Mouse (Mus musculus): ENCODE data around the gene Rgsl1. TPM values are rescaled to one million over a fixed set of nuclear protein-coding genes. Genes with fewer than 3 reads are reported as not detected.

Rgsl1 gene
- polyA plus RNA-seq, 1 experiment from 2014 or later: 0.08 TPM

DNA sequence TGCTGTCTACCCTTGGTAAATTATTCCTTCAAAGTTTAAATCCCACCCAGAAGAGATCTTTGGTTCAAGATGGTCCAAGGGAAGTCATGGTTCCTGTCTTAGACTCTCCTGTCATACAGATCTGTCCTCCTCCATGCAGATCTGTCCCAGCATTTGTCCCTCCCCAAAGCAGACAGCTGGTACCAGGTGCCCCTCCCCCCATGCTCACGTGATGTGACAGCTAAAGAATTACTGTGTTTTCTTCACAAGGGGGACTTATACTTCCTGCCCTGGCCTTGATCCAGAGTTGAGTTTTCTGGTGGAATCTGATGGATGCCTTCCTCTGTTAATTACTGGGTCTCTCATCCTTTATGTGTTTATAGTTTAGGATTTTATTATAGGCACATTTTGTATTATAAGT, 95.4 kb downstream of the Rgsl1 start:
- ATAC-seq (ENCODE audit: low read depth): peak; percentile 26; the same call in 1 of the 2 replicates
- H3K27me3 ChIP-seq: no peaks in the 10 kb centered on the region
- peaks cover 1% of the 10 kb centered on the region; the same call in 1 of the 2 replicates for H3K36me3 ChIP-seq
- peak overlapping the region; percentile 50; the same call in 1 of the 2 replicates for H3K4me3 ChIP-seq
- H3K9me3 ChIP-seq: no peaks in the 10 kb centered on the region
- peak overlapping the region; percentile 92 for H3K27ac ChIP-seq (replicated peaks)
- H3K4me2 ChIP-seq: peak overlapping the region; percentile 67
- H3K4me1 ChIP-seq (replicated peaks): peaks cover 85% of the 10 kb centered on the region
- no peak overlapping the region for H3K9ac ChIP-seq
- 0% methylated on average over 1 of the region's 1 CpGs for WGBS

DNA sequence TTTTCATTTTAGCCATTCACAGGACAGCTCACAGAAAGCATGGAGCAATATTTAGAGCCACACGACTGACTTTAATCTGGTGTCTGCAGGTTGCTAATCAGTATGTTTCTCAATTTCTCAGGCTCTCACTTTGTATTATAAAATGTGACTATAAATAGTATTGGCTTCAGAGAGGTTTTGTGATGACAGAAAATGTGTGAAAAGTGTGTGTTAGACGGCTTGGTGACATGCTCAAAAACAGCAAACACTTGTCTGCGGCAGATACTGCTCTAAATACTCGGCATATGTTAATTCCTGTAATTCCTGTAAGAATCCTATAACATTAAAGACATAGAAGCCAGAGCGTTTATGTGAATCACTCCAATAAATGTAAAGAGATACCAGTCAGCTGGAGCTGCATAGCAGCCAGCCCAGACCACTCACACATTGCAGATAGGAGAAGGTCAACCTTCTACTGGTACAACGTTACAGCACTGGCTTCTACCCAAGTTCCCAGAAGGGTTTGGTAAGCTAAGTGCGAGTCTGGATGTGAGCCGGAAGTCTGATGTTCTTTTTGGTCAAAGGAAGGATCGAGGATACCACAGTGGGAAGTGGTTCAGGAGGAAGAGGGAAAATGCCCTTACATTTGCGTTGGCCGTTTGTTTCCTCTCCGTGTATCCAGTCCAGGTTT, 95.9 kb downstream of the Rgsl1 start:
- Histone ChIP-seq H3K9ac (no peak overlapping the region), H3K4me3 (no peak overlapping the region), H3K4me2 (peak overlapping the region; percentile 67), H3K27ac (replicated peaks) (peak overlapping the region; percentile 38; the same call in 1 of the 2 replicates), H3K9me3 (no peaks in the 10 kb centered on the region), H3K4me1 (replicated peaks) (peaks cover 91% of the 10 kb centered on the region), H3K36me3 (no peaks in the 10 kb centered on the region), H3K27me3 (no peaks in the 10 kb centered on the region)
- ATAC-seq (ENCODE audit: low read depth): no peak
- 73% methylated on average over 12 of the region's 12 CpGs for WGBS

DNA sequence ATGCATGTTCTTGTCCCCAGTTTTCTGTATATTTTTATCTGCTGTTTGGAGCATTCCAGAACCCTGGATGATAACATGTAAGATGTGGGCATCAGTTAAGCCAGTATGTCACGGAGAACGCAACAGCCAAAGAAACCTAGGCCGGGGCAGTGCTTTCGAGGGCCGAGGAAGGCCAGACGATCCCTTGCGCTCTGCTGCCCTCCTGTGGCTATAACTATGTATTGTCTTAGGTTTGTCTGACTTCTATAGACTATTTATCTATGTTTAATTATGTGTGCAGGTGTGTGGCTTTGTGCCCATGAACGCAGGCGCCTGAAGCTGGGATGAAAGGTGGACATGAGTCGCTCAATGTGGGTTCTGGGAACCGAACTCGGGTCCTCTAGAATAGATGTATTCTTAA, 97.2 kb downstream of the Rgsl1 start:
- Histone ChIP-seq H3K27ac (replicated peaks) (0 out of 2 replicates have a peak overlapping the region, but pooled peaks have one; percentile 42), H3K9me3 (no peaks in the 10 kb centered on the region), H3K36me3 (no peaks in the 10 kb centered on the region), H3K4me2 (no peak overlapping the region), H3K4me3 (no peak overlapping the region), H3K27me3 (no peaks in the 10 kb centered on the region), H3K9ac (peak overlapping the region; percentile 35; the same call in 1 of the 2 replicates), H3K4me1 (replicated peaks) (peaks cover 91% of the 10 kb centered on the region)
- ATAC-seq (ENCODE audit: low read depth): peak; percentile 20; the same call in 1 of the 2 replicates
- 2% methylated on average over 12 of the region's 12 CpGs for WGBS

DNA sequence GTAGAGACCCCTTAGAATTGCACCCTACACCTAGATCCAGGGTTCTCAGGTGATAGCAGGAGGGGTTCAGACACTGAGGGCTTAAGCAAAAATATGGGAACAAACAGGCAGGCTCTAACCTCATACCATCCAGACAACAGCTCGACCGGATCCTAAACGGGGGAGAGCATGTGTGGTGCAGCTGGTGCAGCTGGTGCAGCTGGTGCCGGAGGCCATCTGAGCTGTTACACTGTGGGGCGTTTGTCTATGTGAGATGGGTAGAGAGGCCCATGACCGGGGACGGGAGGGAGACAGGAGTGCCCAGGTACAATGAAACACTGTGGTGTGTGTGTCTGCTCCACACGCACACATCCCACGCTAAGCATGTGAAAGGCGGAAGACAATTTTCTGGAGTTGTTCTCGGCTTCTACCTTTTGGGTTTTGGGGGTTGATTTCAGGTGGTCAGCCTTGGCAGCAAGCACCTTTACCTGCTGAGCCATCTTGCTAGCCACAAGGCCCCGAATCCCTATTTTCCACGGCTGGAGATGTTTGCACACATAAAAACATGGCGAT, 97.7 kb downstream of the Rgsl1 start:
- Histone ChIP-seq H3K4me2 (no peak overlapping the region), H3K4me3 (no peak overlapping the region), H3K9ac (peak overlapping the region; percentile 35; the same call in 1 of the 2 replicates), H3K9me3 (no peaks in the 10 kb centered on the region), H3K27ac (replicated peaks) (peak overlapping the region; percentile 42; the same call in 1 of the 2 replicates), H3K4me1 (replicated peaks) (peaks cover 90% of the 10 kb centered on the region), H3K36me3 (no peaks in the 10 kb centered on the region), H3K27me3 (peaks cover under 1% of the 10 kb centered on the region; the same call in 1 of the 2 replicates)
- ATAC-seq (ENCODE audit: low read depth): peak; percentile 41; the same call in 1 of the 2 replicates
- WGBS: 57% methylated on average over 14 of the region's 14 CpGs

DNA sequence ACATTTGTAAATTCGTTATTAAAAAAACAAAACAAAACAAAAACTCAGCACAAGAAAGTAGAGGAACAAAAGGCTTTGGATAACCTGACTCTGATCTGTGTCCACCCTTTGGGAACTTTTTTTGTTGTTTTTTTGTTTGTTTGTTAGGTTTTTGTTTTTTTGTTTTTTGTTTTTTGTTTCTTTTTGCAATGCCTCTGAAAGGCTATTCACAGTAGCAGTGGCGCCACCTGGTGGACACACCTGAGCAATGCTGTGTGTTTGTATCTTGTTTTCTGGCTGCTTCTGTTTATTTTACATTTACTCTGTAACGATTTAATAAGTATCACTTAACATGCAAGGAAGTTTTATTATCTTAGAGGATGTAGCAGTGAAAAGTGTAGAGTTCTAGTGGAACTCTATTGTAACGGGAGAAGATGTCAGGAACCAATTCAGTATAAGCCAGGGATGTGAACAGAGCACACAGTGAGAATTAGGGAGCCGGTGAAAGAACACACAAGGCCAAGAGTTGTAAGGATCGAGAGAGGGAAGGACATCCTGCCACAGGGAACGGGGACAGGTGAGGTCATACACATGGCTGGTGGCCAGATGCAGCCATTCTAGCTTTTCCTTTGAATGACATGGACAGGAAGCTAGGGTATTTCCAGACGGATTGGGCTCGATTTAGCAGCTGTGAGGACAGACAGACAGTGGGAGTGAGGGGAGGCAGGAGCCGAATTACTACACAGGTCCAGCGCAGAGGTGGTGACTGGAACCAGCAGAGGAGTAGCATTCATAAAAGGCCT, 101.4 kb downstream of the Rgsl1 start:
- Histone ChIP-seq H3K4me1 (replicated peaks) (peaks cover 84% of the 10 kb centered on the region), H3K36me3 (no peaks in the 10 kb centered on the region), H3K27ac (replicated peaks) (no peak overlapping the region), H3K4me2 (peak overlapping the region; percentile 75), H3K4me3 (peak overlapping the region; percentile 49), H3K9me3 (no peaks in the 10 kb centered on the region), H3K9ac (peak overlapping the region; percentile 61), H3K27me3 (peaks cover 14% of the 10 kb centered on the region)
- 63% methylated on average over 11 of the region's 11 CpGs for WGBS
- ATAC-seq (ENCODE audit: low read depth): no peak

DNA sequence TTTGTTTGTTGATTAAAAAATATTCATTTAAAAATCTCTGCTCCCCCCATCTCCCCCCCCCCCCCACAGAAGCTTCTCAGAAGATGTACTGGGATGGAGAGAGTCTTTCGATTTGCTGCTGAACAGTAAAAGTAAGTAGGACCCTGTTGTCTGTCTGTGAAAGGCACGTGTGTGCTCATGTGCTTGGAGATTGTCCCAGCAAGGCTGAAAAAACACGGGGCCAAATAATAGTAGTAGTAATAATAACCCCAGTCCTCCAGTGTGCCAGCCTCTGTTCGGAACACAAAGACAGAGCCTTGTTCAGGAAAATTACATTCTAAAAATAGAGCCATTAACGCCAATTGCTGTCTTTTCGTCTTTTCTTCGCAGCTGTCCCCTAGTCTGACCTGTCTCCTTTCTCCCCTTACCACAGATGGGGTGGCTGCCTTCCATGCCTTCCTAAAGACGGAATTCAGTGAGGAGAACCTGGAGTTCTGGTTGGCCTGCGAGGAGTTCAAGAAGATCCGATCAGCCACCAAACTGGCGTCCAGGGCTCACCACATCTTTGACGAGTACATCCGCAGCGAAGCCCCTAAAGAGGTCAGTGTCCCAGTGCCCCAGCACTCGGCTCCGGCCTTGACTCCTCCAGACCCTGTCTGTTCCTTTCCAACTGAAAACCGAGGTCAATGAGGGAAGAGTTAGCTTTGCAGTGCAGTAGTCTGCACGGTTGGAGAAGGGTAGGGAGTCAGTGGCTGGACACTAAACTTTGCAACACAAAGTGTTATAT, 102.2 kb downstream of the Rgsl1 start:
- Histone ChIP-seq H3K4me2 (peak overlapping the region; percentile 75), H3K4me3 (peak overlapping the region; percentile 49), H3K36me3 (no peaks in the 10 kb centered on the region), H3K9ac (peak overlapping the region; percentile 75), H3K4me1 (replicated peaks) (peaks cover 86% of the 10 kb centered on the region), H3K27me3 (peaks cover 14% of the 10 kb centered on the region), H3K9me3 (no peaks in the 10 kb centered on the region), H3K27ac (replicated peaks) (no peak overlapping the region)
- ATAC-seq (ENCODE audit: low read depth): no peak
- whole genome bisulfite sequencing: 54% methylated on average over 18 of the region's 18 CpGs

DNA sequence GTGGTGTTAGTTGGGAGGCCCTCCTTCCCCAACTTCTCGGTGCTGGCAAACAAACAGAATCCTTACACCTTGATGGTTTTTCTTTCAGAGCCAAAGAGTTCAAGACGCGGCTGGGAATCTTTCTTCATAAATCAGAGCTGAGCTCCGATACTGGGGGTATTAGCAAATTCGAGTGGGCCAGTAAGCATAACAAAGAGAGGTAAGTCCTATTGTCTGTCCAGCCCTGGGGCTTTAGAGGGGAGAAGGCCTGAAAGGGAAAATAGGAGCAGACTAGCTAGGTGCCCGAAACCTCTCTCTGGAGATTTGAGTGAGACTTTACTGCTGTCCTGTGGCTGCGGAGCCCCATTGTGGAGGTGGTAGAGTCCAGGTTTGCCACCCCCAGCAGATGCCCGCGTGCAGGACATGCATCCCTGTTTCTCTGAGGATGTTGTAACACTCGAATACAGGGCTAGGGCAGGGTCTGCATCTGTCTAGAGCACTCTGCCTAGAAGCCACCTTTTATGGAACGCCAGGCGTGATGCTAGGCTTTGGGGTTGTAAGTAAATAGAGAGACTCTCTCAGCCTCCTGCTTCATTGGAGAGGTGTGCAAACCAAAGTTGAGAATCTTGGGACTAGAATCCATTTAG, 103.1 kb downstream of the Rgsl1 start:
- H3K4me1 ChIP-seq (replicated peaks): peaks cover 85% of the 10 kb centered on the region
- no peak for ATAC-seq (ENCODE audit: low read depth)

DNA sequence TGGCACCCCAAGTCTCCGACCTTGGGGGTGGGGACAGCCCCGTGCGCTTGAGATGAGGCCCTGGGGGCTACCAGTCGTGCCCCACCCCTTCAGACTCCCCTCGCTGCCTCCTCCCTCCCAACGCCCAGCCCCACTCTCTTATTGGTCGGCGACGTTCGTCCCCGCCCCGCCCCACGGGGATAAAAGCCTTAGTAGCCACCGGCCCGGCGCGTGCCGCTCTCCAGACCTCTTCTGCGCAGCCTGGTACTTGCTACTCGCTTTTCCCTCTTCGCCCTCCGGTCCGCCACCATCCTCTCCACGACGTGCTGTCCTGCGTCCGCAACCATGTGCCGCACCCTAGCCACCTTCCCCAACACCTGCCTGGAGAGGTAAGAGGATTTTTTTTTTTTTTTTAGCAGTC, 103.8 kb downstream of the Rgsl1 start, which contains the start of gene Rgs16:
Gene Rgs16, plus strand, starts transcription at position 205 of the 400 bp plus-strand sequence.
- peak within 1 kb of the TSS; percentile 75 for H3K9ac ChIP-seq
- H3K4me2 ChIP-seq: peak within 1 kb of the TSS; percentile 75
- H3K4me3 ChIP-seq: peak within 1 kb of the TSS; percentile 49
- H3K9me3 ChIP-seq: no peaks in the 10 kb centered on the region
- H3K4me1 ChIP-seq (replicated peaks): peaks cover 78% of the 10 kb centered on the region
- H3K27ac ChIP-seq (replicated peaks): no peak within 1 kb of the TSS
- no peaks in the 10 kb centered on the region for H3K36me3 ChIP-seq
- under 1% methylated on average over 28 of the region's 28 CpGs for WGBS
- peak; percentile 76 for ATAC-seq (ENCODE audit: low read depth)
- H3K27me3 ChIP-seq: peaks cover 21% of the 10 kb centered on the region

More for the DNA sequence above, 103.1 kb downstream of the Rgsl1 start:
- Histone ChIP-seq H3K36me3 (no peaks in the 10 kb centered on the region), H3K9me3 (no peaks in the 10 kb centered on the region), H3K4me2 (peak overlapping the region; percentile 75), H3K27me3 (peaks cover 15% of the 10 kb centered on the region), H3K27ac (replicated peaks) (no peak overlapping the region), H3K9ac (peak overlapping the region; percentile 75), H3K4me3 (peak overlapping the region; percentile 49)
- 26% methylated on average over 12 of the region's 12 CpGs for WGBS

DNA sequence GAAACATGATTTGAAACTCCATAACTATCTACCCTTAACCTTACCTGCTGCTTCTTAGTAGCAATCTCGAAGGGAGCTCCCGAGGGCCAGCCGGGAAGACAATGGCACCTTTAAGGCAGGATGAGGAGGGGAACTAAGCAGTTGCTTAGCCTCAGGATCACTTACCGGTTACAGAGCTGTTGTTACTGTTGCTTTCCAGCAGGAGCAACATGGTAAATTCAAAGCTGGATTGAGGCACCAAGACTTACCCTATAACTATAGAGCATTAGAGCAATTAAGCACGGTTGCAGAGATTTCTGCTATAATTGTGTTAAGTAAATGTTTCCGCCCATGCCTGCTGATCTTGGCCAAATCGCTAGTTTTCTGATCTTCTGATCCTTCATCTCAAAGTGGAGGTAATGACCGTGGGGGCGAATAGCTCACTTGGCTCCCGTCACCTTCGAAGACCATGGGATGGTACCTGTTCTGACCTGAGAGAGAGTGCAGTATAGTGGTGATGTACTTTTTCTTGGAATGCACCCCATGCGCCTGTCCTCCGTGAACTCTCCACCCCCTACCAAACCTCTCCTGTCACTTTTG, 104.4 kb downstream of the Rgsl1 start:
- Histone ChIP-seq H3K36me3 (no peaks in the 10 kb centered on the region), H3K9ac (peak overlapping the region; percentile 75; the same call in 1 of the 2 replicates), H3K27me3 (peaks cover 21% of the 10 kb centered on the region), H3K9me3 (no peaks in the 10 kb centered on the region), H3K4me1 (replicated peaks) (peaks cover 71% of the 10 kb centered on the region), H3K27ac (replicated peaks) (no peak overlapping the region), H3K4me3 (peak overlapping the region; percentile 49), H3K4me2 (peak overlapping the region; percentile 75)
- ATAC-seq (ENCODE audit: low read depth): 0 out of 2 replicates have a peak, but pooled peaks have one; percentile 16
- 24% methylated on average over 13 of the region's 13 CpGs for WGBS

DNA sequence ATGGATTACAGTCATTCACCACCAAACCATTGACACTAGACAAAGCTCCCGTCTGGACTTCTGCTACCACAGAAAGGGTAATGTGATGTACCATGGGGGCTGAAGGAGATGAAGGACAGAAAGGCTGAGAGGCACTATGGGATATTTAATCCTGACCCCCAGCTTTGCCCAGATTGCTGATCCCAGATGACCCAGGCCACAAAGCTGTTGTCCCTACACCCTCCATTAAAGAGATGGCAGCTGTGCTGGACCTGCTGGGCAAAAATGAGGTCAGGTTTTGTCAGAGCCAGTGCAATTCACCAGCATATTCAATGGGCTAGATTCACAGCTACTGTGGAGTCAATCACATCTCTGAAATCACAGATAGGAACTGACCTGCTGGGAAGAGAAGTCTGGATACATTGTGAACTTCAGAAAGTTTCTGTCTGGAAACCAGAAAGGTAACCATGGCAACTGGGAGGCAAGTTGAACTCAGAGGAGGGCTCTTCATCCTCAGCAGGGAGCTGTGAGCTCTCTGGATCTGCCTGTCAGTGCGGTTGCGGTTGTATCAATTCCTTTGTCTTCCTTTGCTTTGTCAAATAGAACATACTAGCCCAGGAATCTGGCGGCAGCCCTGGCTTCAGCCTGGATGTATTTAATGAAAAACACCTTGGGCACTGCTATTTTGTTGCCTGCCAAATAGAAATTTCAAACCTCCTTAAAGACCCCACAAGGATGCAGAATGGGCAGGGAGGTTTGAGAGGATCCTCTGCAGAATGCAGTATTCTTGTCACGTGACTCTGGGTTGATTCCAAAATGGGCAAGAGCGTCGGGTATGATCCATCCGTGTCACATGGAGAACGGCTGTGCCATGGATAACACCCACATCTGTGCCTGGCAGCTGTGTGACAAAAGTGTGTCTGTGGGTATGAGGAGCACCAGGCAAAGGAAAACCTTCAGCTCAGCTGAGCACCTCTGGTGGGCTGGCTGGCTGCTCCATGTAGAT, 106.5 kb downstream of the Rgsl1 start:
- peaks cover 21% of the 10 kb centered on the region for H3K27me3 ChIP-seq
- WGBS: 18% methylated on average over 9 of the region's 9 CpGs
- no peak overlapping the region for H3K4me2 ChIP-seq
- H3K36me3 ChIP-seq: no peaks in the 10 kb centered on the region
- no peak overlapping the region for H3K4me3 ChIP-seq
- H3K27ac ChIP-seq (replicated peaks): peak overlapping the region; percentile 62
- H3K9me3 ChIP-seq: no peaks in the 10 kb centered on the region
- peaks cover 65% of the 10 kb centered on the region for H3K4me1 ChIP-seq (replicated peaks)
- no peak for ATAC-seq (ENCODE audit: low read depth)
- H3K9ac ChIP-seq: no peak overlapping the region
